Mouse (Mus musculus) right cerebral cortex, adult 2 months (tissue): ENCODE results near the gene Isyna1.
A peak's percentile ranks its signal among the peaks of the same experiment; 100 is the strongest.

ENCODE experiments used
- DNase-seq, 2 experiments: peaks; one replicate each; pipeline ENCODE4 v3.0.0; 2021 to 2022; ENCODE audit warnings: low spot score in 2 of 2

The Isyna1 gene

GRCm38 (mm10) chr8:70602139-70602811, 8.1 kb downstream of the Isyna1 start:
- no peak for DNase-seq

GRCm38 (mm10) chr8:70604558-70604957, 10.4 kb downstream of the Isyna1 start:
- no peak for DNase-seq

- DNase-seq, result no peak
These were observed 12.0 kb downstream of the Isyna1 start for GRCm38 (mm10) chr8:70605871-70606779.

GRCm38 (mm10) chr8:70606780-70607602, 12.8 kb downstream of the Isyna1 start:
- DNase-seq, result peak in 1 of 2 experiments; percentile 11

- peak in 1 of 2 experiments; percentile 10 for DNase-seq
These were observed 13.4 kb downstream of the Isyna1 start for GRCm38 (mm10) chr8:70607603-70607897.

GRCm38 (mm10) chr8:70607898-70608748, 13.9 kb downstream of the Isyna1 start:
- peak; percentile 59 to 69 for DNase-seq

GRCm38 (mm10) chr8:70608749-70609367, 14.7 kb downstream of the Isyna1 start, which contains the start of gene Ssbp4:
Gene Ssbp4, minus strand, starts transcription at chr8:70608872.
- DNase-seq, result no peak

- DNase-seq, result peak in 1 of 2 experiments; percentile 58
These were observed 15.2 kb downstream of the Isyna1 start for GRCm38 (mm10) chr8:70609368-70609848.

GRCm38 (mm10) chr8:70609849-70610795, 15.9 kb downstream of the Isyna1 start:
- DNase-seq, result peak; percentile 89

- peak in 1 of 2 experiments; percentile 70 for DNase-seq
These were observed 16.9 kb downstream of the Isyna1 start for GRCm38 (mm10) chr8:70610796-70611771.

GRCm38 (mm10) chr8:70611849-70612248, 17.7 kb downstream of the Isyna1 start:
- peak; percentile 91 to 92 for DNase-seq

- no peak for DNase-seq
These were observed 19.6 kb downstream of the Isyna1 start for GRCm38 (mm10) chr8:70613763-70614162.

GRCm38 (mm10) chr8:70614469-70614868, 20.3 kb downstream of the Isyna1 start:
- no peak for DNase-seq

- DNase-seq, result no peak
These were observed 21.1 kb downstream of the Isyna1 start for GRCm38 (mm10) chr8:70615281-70615680.

- no peak for DNase-seq
These were observed 21.7 kb downstream of the Isyna1 start, which contains the start of gene Lrrc25 for GRCm38 (mm10) chr8:70615894-70616293. Gene Lrrc25, plus strand, starts transcription at chr8:70616155.

GRCm38 (mm10) chr8:70616645-70617044, 22.5 kb downstream of the Isyna1 start:
- no peak for DNase-seq

GRCm38 (mm10) chr8:70617985-70618384, 23.8 kb downstream of the Isyna1 start:
- no peak for DNase-seq

GRCm38 (mm10) chr8:70618888-70619334, 24.7 kb downstream of the Isyna1 start:
- no peak for DNase-seq
